In genomic region chr10:5639112-5639511, GRCm38 (mm10) we compare ENCODE assay signal across 9 mouse cellular contexts. TPM values are rescaled to one million over a fixed set of nuclear protein-coding genes. Genes with fewer than 3 reads are reported as not detected.
DNase-seq lines count a peak whose midpoint lies in the region; ATAC-seq lines count a peak whose summit lies in the region.
"Had no signal": no experiment of that assay in that cellular context is flagged by ENCODE, and none has a peak within 500 bp of the region (broad histone marks: within the 10 kb centered on the region; RNA-seq: fewer than 3 reads in every experiment).

Gene Vip, plus strand, starts transcription at chr10:5639218.

- no peak within 1 kb of the TSS for H3K4me3 ChIP-seq in limb, embryonic 10.5 days

- no peaks in the 10 kb centered on the region for H3K27me3 ChIP-seq in limb, embryonic 10.5 days (ENCODE audit: low read depth, poor library complexity, severe bottlenecking)

- H3K27ac ChIP-seq in limb, embryonic 10.5 days = no peak within 1 kb of the TSS
- H3K27ac ChIP-seq: liver, embryonic 14.5 days had no signal

- 32% methylated on average over 8 of the region's 8 CpGs for WGBS in limb, embryonic 10.5 days

- H3K36me3 ChIP-seq in limb, embryonic 10.5 days = no peaks in the 10 kb centered on the region

- H3K4me1 ChIP-seq in limb, embryonic 10.5 days = no peaks in the 10 kb centered on the region

- no peak for DNase-seq in layer of hippocampus, adult 8-10 months (ENCODE audit: low spot score in 2 of 2)
- DNase-seq in layer of hippocampus, adult 11-12 months (ENCODE audit: low spot score) = no peak
- peak; percentile 48 for DNase-seq in ZHBTc4 (ENCODE audit: low read depth, low spot score)
- DNase-seq in embryo, embryonic 11 days = peak; percentile 73
- DNase-seq in limb, embryonic 10.5 days (ENCODE audit: low spot score) = peak; percentile 70
- DNase-seq in spleen, adult 18-20 months = no peak

- ATAC-seq in activated CD4-positive, CD25-positive, alpha-beta regulatory T cell, adult 4 months = no peak
- no peak for ATAC-seq in monocyte, adult 5-6 weeks (replicated peaks; ENCODE audit: insufficient number of reproducible peaks, low FRiP score, low TSS enrichment, poor library complexity, severe bottlenecking)

- H3K9me3 ChIP-seq in limb, embryonic 10.5 days (replicated peaks) = no peaks in the 10 kb centered on the region

RNA-seq across cellular contexts. Expression of gene Vip, which starts in this region (rescaled TPM):
- 10 to 100 TPM; 14.6 to 17.7 (median 16.1) TPM for total RNA-seq in layer of hippocampus, adult 8-10 months (2022)
- not detected in 2 replicates for polyA plus RNA-seq in limb, embryonic 10.5 days (2016; fragmentation: Nextera tagmentation; extraction: Ambion mirVana)
- not detected for polyA plus RNA-seq in activated CD4-positive, CD25-positive, alpha-beta regulatory T cell, adult 4 months (2017; shearing (Covaris generic))
- total RNA-seq in monocyte, adult 5-6 weeks (2017) = not detected in 3 replicates
- polyA plus RNA-seq: liver, embryonic 14.5 days had no signal

Comparison
In these comparisons a context has a peak if more than half of its experiments do, and no peak if none do; other contexts are left out.
1. RNA of gene Vip (total RNA-seq): 14.6 to 17.7 TPM in layer of hippocampus, adult 8-10 months; not detected in monocyte, adult 5-6 weeks; every median in the first group is over 10 times any median in the second.
2. Peak in DNase-seq in limb, embryonic 10.5 days; RNA of the gene not detected or under 1 TPM.
3. DNase-seq: peak in ZHBTc4 (single experiment) and embryo, embryonic 11 days (single experiment); none in layer of hippocampus, adult 8-10 months (0 of 2), layer of hippocampus, adult 11-12 months (single experiment) and spleen, adult 18-20 months (0 of 2).